Mouse (Mus musculus): ENCODE measurements around the gene Slc27a5.

Gene Slc27a5

DNA sequence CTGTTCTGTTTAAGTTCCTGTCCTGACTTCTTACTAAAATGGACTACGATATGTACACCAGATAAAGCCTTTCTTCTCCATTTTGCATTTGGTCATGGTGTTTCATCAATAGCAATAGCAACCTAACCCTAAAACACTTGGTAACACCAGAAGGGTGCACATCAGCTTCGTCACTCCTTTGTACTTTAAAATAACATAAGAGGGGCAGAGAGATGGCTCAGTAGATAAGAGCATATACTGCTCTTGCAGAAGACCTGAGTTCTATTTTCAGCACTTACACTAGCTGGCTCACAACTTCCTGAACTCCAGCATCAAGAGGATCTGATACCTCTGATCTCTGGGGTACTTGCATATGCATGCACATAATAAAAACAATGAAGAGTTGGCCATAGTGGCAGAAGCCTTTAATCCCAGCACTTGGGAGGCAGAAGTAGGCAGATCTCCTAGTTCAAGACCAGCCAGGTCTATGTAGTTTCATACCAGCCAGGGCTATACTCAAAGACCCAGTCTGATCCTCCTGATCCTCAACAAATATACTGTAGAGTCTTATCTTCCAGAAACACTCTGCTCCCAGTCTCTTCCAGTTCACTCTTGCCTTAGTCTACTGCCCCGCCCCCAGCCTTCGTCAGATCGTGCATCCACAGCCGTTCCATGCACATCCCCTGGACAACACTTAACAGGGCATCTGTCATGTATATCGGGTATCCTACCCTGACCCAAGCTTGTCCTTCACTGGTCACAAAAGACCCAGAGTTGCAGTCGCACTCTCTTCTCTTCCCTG, 10.4 kb downstream of the Slc27a5 start:
- in situ Hi-C loops (cut with MboI, MseI): loop anchor here (10.0 kb wide), 1 partner anchor 307 kb away; no protein-coding TSS in a partner anchor

DNA sequence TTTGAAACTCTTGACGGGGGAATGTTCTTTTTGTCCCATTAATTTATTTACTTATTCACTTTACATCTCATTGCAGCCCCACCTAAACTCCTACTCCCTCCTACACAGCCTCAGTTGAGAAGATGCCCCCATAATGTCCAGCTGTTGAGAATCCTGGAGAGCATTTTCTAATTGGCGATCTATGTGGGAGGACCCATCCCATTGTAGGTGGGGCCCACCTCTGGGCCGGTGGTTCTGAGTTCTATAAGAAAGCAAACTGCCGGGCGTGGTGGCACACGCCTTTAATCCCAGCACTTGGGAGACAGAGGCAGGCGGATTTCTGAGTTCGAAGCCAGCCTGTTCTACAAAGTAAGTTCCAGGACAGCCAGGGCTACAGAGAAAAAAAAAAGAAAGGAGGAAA, 11.1 kb downstream of the Slc27a5 start:
- in situ Hi-C loops (cut with MboI, MseI): loop anchor here (10.0 kb wide), 1 partner anchor 308 kb away; no protein-coding TSS in a partner anchor

DNA sequence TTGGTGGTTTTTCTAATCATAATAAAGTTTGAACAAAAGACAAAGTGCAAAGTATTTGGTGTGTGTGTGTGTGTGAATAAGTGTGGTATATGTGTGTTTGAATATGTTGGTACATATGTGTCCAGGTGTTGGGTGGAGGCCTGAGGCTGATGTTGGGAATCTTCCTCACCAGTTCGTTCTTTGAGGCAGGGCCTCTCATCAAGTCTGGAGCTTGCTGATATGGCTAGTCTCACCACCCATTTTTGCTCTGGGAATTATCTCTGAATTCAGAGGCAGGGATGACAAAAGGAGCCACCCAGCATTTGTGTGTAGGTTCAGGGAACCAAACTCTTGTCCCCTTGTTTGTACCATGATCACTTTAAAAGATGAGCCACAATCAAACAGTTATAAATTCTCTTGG, 12.3 kb downstream of the Slc27a5 start:
- in situ Hi-C loops (cut with MboI, MseI): loop anchor here (10.0 kb wide), 1 partner anchor 309 kb away; no protein-coding TSS in a partner anchor

DNA sequence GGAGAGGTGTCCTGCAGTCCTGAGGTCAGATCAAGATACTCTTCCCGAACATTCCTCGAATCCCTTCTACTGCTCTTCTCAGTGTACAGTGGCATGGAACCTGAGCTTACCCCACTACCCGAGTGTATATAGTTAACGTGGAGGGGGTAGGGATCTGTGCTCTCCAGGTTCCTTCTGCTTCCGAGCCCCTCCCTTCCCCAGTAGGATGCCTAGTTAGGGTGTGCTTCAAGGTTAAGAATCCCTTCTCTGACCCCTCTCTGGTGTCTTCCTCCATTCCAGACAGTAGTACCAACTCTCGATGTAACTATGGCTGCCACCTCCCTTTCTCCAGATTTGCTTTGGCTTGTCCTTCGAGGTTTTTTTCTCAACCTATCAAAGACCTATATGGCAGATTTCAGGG, 17.7 kb downstream of the Slc27a5 start:
- in situ Hi-C loops (cut with MboI, MseI): loop anchor here (10.0 kb wide), 1 partner anchor 315 kb away; no protein-coding TSS in a partner anchor

DNA sequence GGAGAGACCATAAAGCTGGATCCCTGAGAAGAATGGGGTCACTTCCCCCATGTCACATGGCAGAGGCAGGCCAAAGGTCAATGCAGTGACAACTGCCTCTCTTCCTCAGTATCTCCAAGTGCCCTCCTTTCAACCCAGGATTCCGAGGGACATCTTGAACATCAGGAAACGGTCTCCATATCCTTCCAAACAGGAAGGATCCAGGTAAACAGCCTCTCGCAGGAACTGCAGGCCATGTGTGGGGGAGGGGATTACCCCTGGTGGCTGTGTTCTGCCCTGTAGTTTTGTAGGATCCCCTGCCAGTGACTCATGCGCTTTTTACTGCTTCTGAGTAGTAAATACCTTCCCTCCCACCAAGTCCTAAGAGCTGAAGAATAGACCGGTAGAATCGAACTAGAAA, 18.2 kb downstream of the Slc27a5 start:
- in situ Hi-C loops (cut with MboI, MseI): loop anchor here (10.0 kb wide), 1 partner anchor 315 kb away; no protein-coding TSS in a partner anchor

DNA sequence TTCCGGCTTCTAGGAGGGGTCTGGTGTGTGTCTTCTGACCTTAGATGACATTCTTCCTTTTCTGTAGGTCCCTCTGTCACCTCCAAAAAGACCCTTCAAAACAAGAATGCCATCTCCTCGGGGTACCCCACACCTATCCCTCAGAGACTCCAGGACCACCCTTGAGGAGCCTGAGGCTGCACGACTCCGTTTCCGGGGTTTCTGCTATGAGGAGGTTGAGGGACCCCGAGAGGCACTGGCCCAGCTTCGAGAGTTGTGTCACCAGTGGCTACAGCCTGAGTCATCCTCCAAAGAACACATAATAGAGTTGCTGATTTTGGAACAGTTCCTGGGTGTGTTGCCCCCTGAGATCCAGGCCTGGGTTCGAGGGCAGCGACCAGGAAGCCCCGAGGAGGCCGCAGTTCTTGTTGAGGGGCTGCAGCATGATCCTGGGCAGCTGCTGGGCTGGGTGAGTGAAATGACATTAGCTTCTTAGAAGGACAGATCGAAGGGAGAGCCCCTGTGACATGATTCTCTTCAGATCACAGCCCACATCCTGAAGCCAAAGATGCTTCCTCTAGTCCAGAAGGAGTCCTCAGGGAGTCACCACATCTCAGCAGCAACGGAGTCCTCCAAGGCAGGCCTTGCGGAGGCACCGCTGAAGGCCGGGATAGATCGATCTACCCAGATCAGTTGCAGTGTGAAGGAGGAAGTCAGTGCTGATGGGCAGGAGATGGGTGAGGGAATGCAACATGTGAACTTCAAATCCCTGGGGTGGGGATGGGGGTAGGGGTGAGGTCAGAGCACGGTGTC, 18.9 kb downstream of the Slc27a5 start:
- in situ Hi-C loops (cut with MboI, MseI): no loop called here

DNA sequence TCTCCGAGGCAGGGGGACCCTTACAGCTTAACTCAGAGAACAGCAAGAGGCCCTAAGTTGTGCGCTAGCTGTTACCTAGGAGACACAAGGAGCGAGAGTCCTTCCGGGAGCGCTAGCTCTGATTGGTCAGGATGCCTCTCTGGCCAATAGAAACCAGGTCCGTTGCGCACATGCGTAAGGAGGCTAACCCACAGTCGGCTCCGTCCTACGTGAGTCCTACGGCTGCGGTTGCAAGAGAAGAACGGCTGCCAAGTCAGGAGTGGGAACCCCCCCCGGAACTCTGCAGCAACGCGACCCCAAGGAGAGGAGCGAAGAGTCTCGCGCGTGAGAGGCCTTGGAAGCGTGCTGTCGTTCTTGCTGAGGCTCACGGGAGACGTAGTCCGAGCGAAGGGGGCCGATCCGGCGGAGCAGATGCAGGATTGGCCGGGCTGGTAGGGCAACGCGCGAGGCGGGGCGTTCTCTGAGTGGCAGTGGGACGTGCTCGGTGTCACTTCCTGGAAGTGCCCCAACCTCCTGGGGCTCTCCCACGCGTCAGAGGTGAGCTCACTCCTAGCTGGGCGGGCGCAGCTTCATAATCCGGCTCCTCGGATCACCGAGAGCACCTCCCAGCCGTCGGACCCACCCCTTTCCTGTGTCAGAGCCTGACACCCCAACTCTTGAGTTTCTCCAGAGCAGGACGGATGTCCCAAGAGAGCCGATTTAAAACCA, 20.2 kb downstream of the Slc27a5 start, which contains the start of gene Zfp446:
TSS of gene Zfp446 (plus strand) at position 167 of the 708 bp plus-strand sequence.
- in situ Hi-C loops (cut with MboI, MseI): no loop called here

DNA sequence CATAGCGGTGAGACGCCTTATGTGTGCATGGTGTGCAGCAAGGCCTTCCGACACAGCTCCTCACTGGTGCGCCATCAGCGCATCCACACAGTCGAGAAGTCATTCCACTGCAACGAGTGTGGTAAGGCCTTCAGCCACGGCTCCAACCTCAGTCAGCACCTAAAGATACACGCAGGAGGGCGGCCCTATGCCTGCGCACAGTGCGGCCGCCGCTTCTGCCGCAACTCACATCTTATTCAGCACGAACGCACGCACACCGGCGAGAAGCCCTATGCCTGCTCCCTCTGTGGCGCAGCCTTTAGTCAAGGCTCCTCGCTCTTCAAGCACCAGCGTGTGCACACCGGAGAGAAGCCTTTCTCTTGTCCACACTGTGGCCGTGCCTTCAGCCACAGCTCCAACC, 27.1 kb downstream of the Slc27a5 start:
- in situ Hi-C loops (cut with MboI, MseI): loop anchor here (5.0 kb wide), 1 partner anchor 71 kb away; no protein-coding TSS in a partner anchor

DNA sequence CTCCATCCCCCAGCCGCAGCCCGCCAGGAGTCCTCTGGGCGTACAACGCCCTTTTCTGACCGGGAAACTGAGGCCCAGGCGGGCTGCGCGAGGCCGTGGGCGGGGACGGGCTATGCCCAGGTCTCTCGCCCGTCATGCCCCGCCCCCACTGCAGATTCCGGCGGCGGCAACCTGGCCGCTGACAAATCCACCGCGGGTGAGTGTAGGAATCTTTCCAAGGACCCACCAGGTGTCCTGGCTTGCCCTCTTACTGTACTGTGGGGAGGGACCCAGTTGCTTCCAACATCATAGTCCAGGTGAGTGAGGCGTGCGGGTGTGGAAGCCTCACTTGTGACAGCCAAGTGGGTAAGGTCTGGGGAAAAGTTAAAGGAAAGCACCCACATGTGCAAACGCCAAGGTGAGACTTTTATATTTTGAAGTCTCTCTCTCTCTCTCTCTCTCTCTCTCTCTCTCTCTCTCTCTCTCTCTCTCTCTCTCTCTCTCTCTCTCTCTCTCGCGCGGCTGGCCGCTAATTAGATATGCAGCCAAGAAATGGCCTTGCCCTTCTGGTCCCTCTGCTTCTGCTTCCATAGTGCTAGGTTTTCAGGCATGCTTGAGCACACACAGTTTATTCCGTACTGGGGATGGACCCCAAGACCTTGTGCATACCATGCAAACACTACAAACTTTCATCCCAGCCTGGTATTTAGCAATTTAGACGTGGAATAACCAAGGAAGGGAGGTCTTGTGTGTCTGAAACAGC, 31.7 kb downstream of the Slc27a5 start:
- in situ Hi-C loops (cut with MboI, MseI): no loop called here

DNA sequence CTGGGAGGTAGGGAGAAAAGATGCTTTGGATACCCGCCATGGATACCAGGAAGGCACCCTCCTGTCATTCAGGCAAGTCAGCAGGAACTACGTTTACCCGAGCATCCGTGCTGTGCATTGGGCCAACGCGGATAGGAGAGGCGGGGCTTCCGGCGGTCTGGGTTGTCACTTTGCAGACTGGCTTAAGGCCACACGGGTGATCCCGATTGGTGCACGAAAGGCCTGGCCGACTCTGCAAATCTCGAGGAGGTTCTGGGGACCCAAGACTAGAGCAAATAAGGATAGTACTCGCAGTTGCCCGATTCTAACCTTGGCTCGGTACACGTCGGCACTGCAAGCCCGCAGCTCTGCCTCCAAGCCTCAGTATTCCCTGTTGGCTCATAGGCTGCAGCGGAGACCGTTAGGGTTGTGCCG, 32.3 kb downstream of the Slc27a5 start, which contains the start of gene Zfp324:
TSS of gene Zfp324 (plus strand) at position 161 of the 414 bp plus-strand sequence.
- in situ Hi-C loops (cut with MboI, MseI): no loop called here

DNA sequence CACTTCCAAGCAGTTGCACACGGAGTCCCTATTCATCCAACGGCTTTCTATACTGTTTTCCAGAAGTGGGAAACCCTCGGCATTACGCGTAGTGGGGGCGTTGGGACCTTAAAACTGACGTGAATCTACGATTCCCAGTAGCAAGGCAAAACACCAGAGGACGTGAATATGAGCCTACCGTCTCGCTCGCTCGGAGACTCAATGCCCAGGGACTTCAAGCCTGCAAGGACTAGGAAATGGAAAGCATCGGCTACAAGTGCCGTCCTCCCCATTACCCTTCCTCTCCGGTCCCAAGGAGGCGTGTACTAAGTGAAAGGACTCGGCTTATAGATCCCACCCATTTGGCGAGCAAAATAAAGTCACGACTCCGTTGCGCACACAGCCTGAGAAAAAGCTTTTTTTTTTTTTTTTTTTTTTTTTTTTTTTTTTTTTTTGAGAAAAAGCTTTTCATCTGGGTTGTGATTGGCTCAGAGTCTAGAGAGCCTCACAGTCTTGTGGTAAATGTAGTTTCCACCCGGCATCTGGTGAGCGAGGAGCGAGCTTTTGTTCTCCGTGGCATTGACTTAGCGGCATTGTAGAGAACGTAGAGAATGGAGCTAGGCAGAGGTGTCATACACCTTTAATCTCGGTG, 36.4 kb downstream of the Slc27a5 start:
- in situ Hi-C loops (cut with MboI, MseI): no loop called here

DNA sequence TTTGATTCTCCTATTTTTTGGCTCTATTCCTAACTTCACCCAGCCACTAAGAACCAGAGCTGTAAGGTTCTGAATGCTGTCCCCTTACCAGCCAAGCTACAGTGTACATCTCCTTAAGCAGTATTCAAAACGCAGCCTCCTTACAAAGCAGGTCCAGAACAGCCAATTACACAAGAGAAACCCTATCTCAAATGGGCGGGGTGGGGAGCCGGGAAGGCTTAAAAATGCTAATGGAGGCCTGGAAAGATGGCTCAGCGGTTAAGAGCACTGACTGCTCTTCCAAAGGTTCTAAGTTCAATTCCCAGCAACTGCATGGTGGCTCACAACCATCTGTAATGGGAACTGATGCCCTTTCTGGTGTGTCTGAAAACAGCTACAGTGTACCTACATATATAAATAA, 38.3 kb downstream of the Slc27a5 start:
- in situ Hi-C loops (cut with MboI, MseI): no loop called here

DNA sequence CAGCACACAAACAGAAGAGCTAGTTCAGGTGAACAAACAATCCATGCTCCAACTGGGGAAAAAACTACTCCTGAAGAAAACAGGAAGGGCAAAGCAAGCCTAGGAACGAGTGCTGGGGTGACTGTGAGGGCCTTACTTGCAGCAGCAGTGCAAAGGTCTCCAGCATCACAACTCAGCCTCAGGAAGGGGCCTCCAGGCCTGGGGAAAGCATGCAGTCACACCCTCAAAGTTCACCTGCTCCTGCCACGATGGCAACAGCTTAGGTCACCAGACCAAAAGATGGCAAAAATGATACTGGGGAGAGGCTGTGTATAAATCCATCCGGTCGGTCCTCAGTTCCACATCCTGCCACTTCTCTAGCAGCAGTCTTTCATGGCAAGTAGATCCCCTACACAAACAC, 39.0 kb downstream of the Slc27a5 start:
- in situ Hi-C loops (cut with MboI, MseI): no loop called here

DNA sequence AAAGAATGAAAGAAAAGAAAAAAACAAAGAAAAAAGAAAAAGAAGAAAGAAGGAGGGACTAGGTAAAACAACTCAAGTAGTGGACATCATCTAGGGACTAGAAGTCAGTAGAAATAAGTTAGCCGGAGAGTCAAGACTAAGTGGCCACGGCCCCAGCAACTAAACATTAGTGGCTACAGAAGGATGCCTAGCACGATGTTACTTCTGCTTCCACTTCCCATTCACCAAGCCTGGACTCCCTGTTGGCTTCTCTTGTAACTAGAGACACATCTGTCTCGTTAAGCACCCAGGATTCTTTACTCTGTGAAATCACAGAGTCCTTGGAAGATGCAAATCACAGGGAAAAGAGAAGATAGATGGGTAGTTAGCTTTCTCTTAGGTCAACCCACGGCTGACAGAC, 40.5 kb downstream of the Slc27a5 start:
- in situ Hi-C loops (cut with MboI, MseI): no loop called here

DNA sequence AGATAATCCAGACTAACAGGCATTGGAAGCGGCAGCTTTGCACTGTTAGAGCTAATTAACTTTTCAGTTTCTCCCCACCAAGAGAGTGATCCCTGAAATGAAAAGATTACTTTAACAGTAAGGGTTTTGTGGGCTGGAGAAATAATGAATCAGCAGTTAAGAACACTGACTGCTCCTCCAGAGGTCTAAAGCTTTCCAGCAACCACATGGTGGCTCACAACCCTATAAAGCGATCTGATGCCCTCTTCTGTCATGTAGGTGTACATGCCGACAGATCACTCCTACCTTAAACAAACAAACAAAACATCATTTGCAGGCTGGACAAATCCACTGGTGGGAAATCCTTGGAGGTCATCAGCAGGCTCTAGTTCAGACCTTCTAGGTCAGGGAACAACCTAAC, 43.1 kb downstream of the Slc27a5 start:
- in situ Hi-C loops (cut with MboI, MseI): no loop called here

DNA sequence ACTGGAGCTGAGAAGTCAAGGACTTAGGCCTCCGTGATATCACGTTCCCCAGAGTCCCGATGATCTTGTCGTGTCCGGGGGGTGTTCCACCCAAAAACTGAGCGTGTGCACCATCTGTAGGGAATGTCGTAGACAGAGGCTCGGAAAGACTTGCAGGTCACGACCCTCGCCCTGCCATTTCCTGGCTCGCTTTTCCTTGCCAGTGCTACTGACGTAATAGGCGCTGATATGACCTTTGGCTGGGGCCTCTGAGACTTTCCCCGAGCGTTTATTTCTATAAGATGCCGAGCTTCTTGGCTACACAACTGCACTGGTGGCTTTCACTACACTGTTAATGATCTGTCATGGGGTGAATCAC, 48.1 kb downstream of the Slc27a5 start:
- in situ Hi-C loops (cut with MboI, MseI): loop anchor here (10.0 kb wide), 1 partner anchor 1665 kb away; no protein-coding TSS in a partner anchor

DNA sequence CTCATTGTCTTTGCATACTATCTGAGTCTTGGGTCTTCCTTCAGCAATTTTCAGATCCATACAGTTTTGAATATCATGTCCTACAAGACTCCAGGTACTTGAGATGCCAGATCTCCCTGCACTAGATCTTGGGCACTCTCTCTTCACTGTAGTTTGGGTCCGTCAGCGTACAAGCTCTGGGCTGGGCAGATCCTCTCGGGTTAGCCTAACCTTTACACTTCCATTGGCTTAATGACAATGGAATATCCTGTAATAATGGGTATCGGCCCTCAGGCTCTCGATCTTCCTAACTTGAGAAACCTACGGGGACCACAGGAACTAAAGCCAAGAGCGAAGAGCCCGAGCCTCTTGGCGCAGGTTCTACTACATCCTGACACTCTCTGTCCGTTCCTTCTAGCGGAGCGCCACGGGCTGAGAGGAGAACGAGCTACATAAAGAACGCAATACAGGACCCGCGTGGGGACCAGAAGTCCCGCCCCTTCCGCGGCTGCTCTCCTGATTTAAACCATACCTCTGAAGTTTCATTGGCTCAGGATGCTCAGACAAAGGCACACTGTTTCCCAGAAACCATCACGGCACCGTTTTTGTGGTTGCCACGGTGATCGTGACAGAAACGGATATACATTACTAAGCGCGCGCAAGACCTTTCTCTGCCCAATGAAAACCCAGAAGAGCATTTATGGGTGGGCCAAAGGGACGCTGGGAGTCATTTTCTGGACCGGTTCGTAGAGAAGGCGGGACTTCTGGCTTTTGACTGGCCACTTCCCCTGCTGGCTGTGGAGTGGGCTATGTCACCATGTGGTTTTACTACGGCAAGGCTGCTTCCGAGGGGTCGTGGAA, 48.7 kb downstream of the Slc27a5 start:
- in situ Hi-C loops (cut with MboI, MseI): loop anchor here (10.0 kb wide), 1 partner anchor 1666 kb away; no protein-coding TSS in a partner anchor

DNA sequence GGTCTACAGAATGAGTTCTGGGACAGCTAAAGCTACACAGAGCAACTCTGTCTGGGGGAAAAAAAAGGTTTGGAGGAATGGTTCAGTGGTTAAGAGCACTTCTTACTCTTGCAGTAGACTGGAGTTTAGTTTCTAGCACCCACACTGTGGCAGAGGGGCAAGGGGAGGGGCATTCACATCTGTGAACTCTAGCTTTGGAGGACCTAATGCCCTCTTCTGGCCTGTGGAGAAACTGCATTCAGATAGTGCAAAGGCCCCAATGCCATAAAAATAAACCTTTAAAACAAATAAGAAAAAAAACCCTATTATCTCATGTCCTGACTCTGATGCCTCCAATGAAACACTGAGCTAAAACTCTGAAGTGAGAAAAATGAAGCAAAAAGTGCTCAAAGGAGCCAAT, 54.5 kb downstream of the Slc27a5 start:
- in situ Hi-C loops (cut with MboI, MseI): loop anchor here (5.0 to 10.0 kb wide), 2 partner anchors 334 to 1671 kb away; partner anchors contain the start of genes Lig1 and Zswim9

DNA sequence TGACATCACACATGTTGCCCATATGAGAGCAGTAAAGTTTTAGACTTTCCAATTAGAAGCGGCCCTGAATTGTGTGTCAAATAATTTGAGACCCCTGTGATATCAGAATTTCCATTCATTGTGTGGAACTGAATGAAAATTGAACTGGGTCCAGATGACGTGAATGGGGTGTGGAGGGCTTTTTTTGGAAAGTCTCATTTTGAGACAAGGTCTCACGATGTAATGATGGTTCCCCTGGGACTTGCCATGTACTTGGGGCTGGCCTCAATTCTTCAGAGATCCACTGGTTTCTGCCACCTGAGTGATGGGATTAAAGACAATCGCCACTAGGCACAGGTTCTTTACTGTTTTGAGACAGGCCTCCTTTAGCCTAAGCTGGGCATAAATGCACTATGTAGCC, 57.4 kb downstream of the Slc27a5 start:
- in situ Hi-C loops (cut with MboI, MseI): loop anchor here (5.0 to 10.0 kb wide), 2 partner anchors 337 to 1674 kb away; partner anchors contain the start of genes Lig1 and Zswim9

All from T-helper 1 cell (primary cell).